Mouse (Mus musculus) forebrain, embryonic 15.5 days (tissue): ENCODE results near the gene Clec3a. TPM values are rescaled to one million over a fixed set of nuclear protein-coding genes. Genes with fewer than 3 reads are reported as not detected.
A peak's percentile ranks its signal among the peaks of the same experiment; 100 is the strongest.

ENCODE experiments used
- ATAC-seq: fragments of 200-750 bp; cut with Nextera tagmentation; replicated peaks from 2 replicates; pipeline ENCODE4 v1.8.0; 2017; ENCODE audit warnings: mild to moderate bottlenecking, moderate TSS enrichment, moderate library complexity
- H3K27ac ChIP-seq: fragments of 300-500 bp; sonication (generic); replicated peaks from 2 replicates; pipeline ENCODE4 v1.5.1; 2015; ENCODE audit warnings: mild to moderate bottlenecking, inconsistent platforms
- H3K27me3 ChIP-seq: fragments of 300-500 bp; sonication (generic); 2 replicates; pipeline ENCODE4 v1.6.1; 2015; ENCODE audit warnings: inconsistent platforms
- H3K36me3 ChIP-seq: fragments of 300-500 bp; sonication (generic); 2 replicates; pipeline ENCODE4 v1.6.1; 2015; ENCODE audit warnings: mild to moderate bottlenecking, inconsistent platforms
- H3K4me1 ChIP-seq: fragments of 300-500 bp; sonication (generic); 2 replicates; pipeline ENCODE4 v1.6.1; 2015; ENCODE audit warnings: inconsistent platforms
- H3K4me2 ChIP-seq: fragments of 300-500 bp; sonication (generic); replicated peaks from 2 replicates; pipeline ENCODE4 v1.6.1; 2015; ENCODE audit warnings: mild to moderate bottlenecking, inconsistent platforms
- H3K4me3 ChIP-seq: fragments of 300-500 bp; sonication (generic); 2 replicates; pipeline ENCODE4 v1.5.1; 2015; ENCODE audit warnings: mild to moderate bottlenecking, inconsistent platforms
- H3K9ac ChIP-seq: fragments of 300-500 bp; sonication (generic); replicated peaks from 2 replicates; pipeline ENCODE4 v1.6.1; 2015; ENCODE audit warnings: mild to moderate bottlenecking, inconsistent platforms
- H3K9me3 ChIP-seq: fragments of 300-500 bp; sonication (generic); 2 replicates; pipeline ENCODE4 v1.6.1; 2016; ENCODE audit warnings: inconsistent platforms
- WGBS: fragments of 180-500 bp; shearing (Covaris S2); methylation state at CpG from one replicate; pipeline ENCODE4 v1.1.7; 2015; ENCODE audit warnings: mixed read lengths; 5-methylcytosine and 5-hydroxymethylcytosine counted together
- polyA plus RNA-seq: library from polyadenylated mRNA; unstranded; fragments of >200 nt; fragmentation: Nextera tagmentation; extraction: Ambion mirVana; gene quantifications from 2 replicates; pipeline ENCODE4 v1.2.1, GENCODE M21; 2015

The Clec3a gene
- polyA plus RNA-seq, 1 experiment from 2014 or later = not detected

- ATAC-seq = no peak
These were observed 3.7 kb downstream of the Clec3a start for GRCm38 (mm10) chr8:114421544-114421943.

GRCm38 (mm10) chr8:114438236-114438635 lies 20.4 kb downstream of the Clec3a start:
- Histone ChIP-seq H3K27me3 (no peaks in the 10 kb centered on the region), H3K4me3 (no peak overlapping the region), H3K9ac (no peak overlapping the region), H3K36me3 (no peaks in the 10 kb centered on the region), H3K4me2 (no peak overlapping the region), H3K27ac (no peak overlapping the region), H3K4me1 (peaks cover 6% of the 10 kb centered on the region), H3K9me3 (no peaks in the 10 kb centered on the region)
- no peak for ATAC-seq
- WGBS = 10% methylated on average over 6 of the region's 6 CpGs

More at GRCm38 (mm10) chr8:114421544-114421943, 3.7 kb downstream of the Clec3a start:
- no peaks in the 10 kb centered on the region for H3K4me1 ChIP-seq
- H3K36me3 ChIP-seq = no peaks in the 10 kb centered on the region
- no peaks in the 10 kb centered on the region for H3K27me3 ChIP-seq
- no peak overlapping the region for H3K9ac ChIP-seq
- 80% methylated on average over 4 of the region's 4 CpGs for WGBS
- no peak overlapping the region for H3K27ac ChIP-seq
- no peak overlapping the region for H3K4me2 ChIP-seq
- H3K4me3 ChIP-seq = no peak overlapping the region
- H3K9me3 ChIP-seq = no peaks in the 10 kb centered on the region

GRCm38 (mm10) chr8:114439334-114440204 lies 21.7 kb downstream of the Clec3a start, which contains the start of gene Wwox:
Gene Wwox, plus strand, starts transcription at chr8:114439655.
- Histone ChIP-seq H3K4me3 (peak within 1 kb of the TSS; percentile 69), H3K4me2 (peak within 1 kb of the TSS; percentile 81), H3K4me1 (peaks cover 6% of the 10 kb centered on the region), H3K27me3 (no peaks in the 10 kb centered on the region), H3K27ac (peak within 1 kb of the TSS; percentile 81), H3K9me3 (no peaks in the 10 kb centered on the region), H3K9ac (peak within 1 kb of the TSS; percentile 65), H3K36me3 (no peaks in the 10 kb centered on the region)
- peak; percentile 99 for ATAC-seq
- WGBS = under 1% methylated on average over 54 of the region's 54 CpGs

GRCm38 (mm10) chr8:114440205-114440589 lies 22.3 kb downstream of the Clec3a start:
- H3K36me3 ChIP-seq = no peaks in the 10 kb centered on the region
- no peaks in the 10 kb centered on the region for H3K9me3 ChIP-seq
- no peak for ATAC-seq
- peak overlapping the region; percentile 81 for H3K4me2 ChIP-seq
- peak overlapping the region; percentile 65 for H3K9ac ChIP-seq
- peak overlapping the region; percentile 81; the same call in 1 of the 2 replicates for H3K27ac ChIP-seq
- 20% methylated on average over 5 of the region's 5 CpGs for WGBS
- H3K4me1 ChIP-seq = peaks cover 6% of the 10 kb centered on the region
- no peaks in the 10 kb centered on the region for H3K27me3 ChIP-seq
- peak overlapping the region; percentile 69 for H3K4me3 ChIP-seq

- H3K27me3 ChIP-seq = no peaks in the 10 kb centered on the region
- H3K9me3 ChIP-seq = no peaks in the 10 kb centered on the region
- no peak overlapping the region for H3K27ac ChIP-seq
- WGBS = 82% methylated on average over 4 of the region's 4 CpGs
- H3K4me3 ChIP-seq = no peak overlapping the region
- no peak for ATAC-seq
- no peaks in the 10 kb centered on the region for H3K36me3 ChIP-seq
- H3K4me2 ChIP-seq = no peak overlapping the region
- peaks cover 6% of the 10 kb centered on the region for H3K4me1 ChIP-seq
- H3K9ac ChIP-seq = no peak overlapping the region
These were observed 23.7 kb downstream of the Clec3a start for GRCm38 (mm10) chr8:114441616-114442015.

GRCm38 (mm10) chr8:114446884-114447283 lies 29.0 kb downstream of the Clec3a start:
- Histone ChIP-seq H3K4me1 (no peaks in the 10 kb centered on the region), H3K4me3 (no peak overlapping the region), H3K4me2 (no peak overlapping the region), H3K9me3 (no peaks in the 10 kb centered on the region), H3K27ac (no peak overlapping the region), H3K9ac (no peak overlapping the region), H3K36me3 (no peaks in the 10 kb centered on the region), H3K27me3 (no peaks in the 10 kb centered on the region)
- ATAC-seq = no peak
- WGBS = 92% methylated on average over 7 of the region's 7 CpGs

GRCm38 (mm10) chr8:114452278-114452677 lies 34.4 kb downstream of the Clec3a start:
- H3K9ac ChIP-seq = no peak overlapping the region
- no peak overlapping the region for H3K4me3 ChIP-seq
- peaks cover 8% of the 10 kb centered on the region for H3K4me1 ChIP-seq
- 82% methylated on average over 8 of the region's 8 CpGs for WGBS
- no peaks in the 10 kb centered on the region for H3K27me3 ChIP-seq
- no peak overlapping the region for H3K4me2 ChIP-seq
- no peaks in the 10 kb centered on the region for H3K36me3 ChIP-seq
- ATAC-seq = peak; percentile 67
- H3K27ac ChIP-seq = no peak overlapping the region
- H3K9me3 ChIP-seq = no peaks in the 10 kb centered on the region

GRCm38 (mm10) chr8:114452781-114453221 lies 34.9 kb downstream of the Clec3a start:
- H3K36me3 ChIP-seq = no peaks in the 10 kb centered on the region
- 2% methylated on average over 9 of the region's 9 CpGs for WGBS
- no peaks in the 10 kb centered on the region for H3K9me3 ChIP-seq
- 0 out of 2 replicates have a peak overlapping the region, but pooled peaks have one; percentile 18 for H3K4me3 ChIP-seq
- H3K9ac ChIP-seq = peak overlapping the region; percentile 38; the same call in 1 of the 2 replicates
- peaks cover 8% of the 10 kb centered on the region for H3K4me1 ChIP-seq
- H3K27ac ChIP-seq = no peak overlapping the region
- no peaks in the 10 kb centered on the region for H3K27me3 ChIP-seq
- H3K4me2 ChIP-seq = peak overlapping the region; percentile 44
- peak; percentile 75 for ATAC-seq

GRCm38 (mm10) chr8:114455302-114455701 lies 37.4 kb downstream of the Clec3a start:
- Histone ChIP-seq H3K9ac (no peak overlapping the region), H3K4me2 (no peak overlapping the region), H3K27me3 (no peaks in the 10 kb centered on the region), H3K9me3 (no peaks in the 10 kb centered on the region), H3K27ac (no peak overlapping the region), H3K4me1 (peaks cover 17% of the 10 kb centered on the region), H3K4me3 (no peak overlapping the region), H3K36me3 (no peaks in the 10 kb centered on the region)
- ATAC-seq = no peak
- WGBS = 79% methylated on average over 8 of the region's 8 CpGs

- no peak overlapping the region for H3K4me3 ChIP-seq
- no peaks in the 10 kb centered on the region for H3K9me3 ChIP-seq
- no peak for ATAC-seq
- H3K27me3 ChIP-seq = no peaks in the 10 kb centered on the region
- H3K4me1 ChIP-seq = peaks cover 17% of the 10 kb centered on the region
- H3K36me3 ChIP-seq = no peaks in the 10 kb centered on the region
- H3K9ac ChIP-seq = no peak overlapping the region
- H3K4me2 ChIP-seq = no peak overlapping the region
- 74% methylated on average over 15 of the region's 15 CpGs for WGBS
- H3K27ac ChIP-seq = no peak overlapping the region
These were observed 38.1 kb downstream of the Clec3a start for GRCm38 (mm10) chr8:114455953-114456352.

- H3K27me3 ChIP-seq = no peaks in the 10 kb centered on the region
- no peaks in the 10 kb centered on the region for H3K36me3 ChIP-seq
- no peak for ATAC-seq
- no peak overlapping the region for H3K4me2 ChIP-seq
- H3K9ac ChIP-seq = no peak overlapping the region
- H3K4me3 ChIP-seq = no peak overlapping the region
- peaks cover 15% of the 10 kb centered on the region for H3K4me1 ChIP-seq
- no peaks in the 10 kb centered on the region for H3K9me3 ChIP-seq
- H3K27ac ChIP-seq = no peak overlapping the region
- WGBS = 55% methylated on average over 25 of the region's 25 CpGs
These were observed 40.4 kb downstream of the Clec3a start for GRCm38 (mm10) chr8:114458113-114458784.

GRCm38 (mm10) chr8:114460600-114460999 lies 42.7 kb downstream of the Clec3a start:
- 70% methylated on average over 5 of the region's 5 CpGs for WGBS
- peaks cover 12% of the 10 kb centered on the region for H3K4me1 ChIP-seq
- no peak for ATAC-seq
- no peak overlapping the region for H3K4me3 ChIP-seq
- H3K27me3 ChIP-seq = no peaks in the 10 kb centered on the region
- H3K9ac ChIP-seq = no peak overlapping the region
- H3K9me3 ChIP-seq = no peaks in the 10 kb centered on the region
- H3K4me2 ChIP-seq = no peak overlapping the region
- H3K27ac ChIP-seq = no peak overlapping the region
- no peaks in the 10 kb centered on the region for H3K36me3 ChIP-seq
